Mouse (Mus musculus): ENCODE measurements around the gene Nrarp.
A peak's percentile ranks its signal among the peaks of the same experiment; 100 is the strongest.

The Nrarp gene

GRCm38 (mm10) chr2:25196172-25196954 is 15.8 kb downstream of the Nrarp start, which contains the start of gene Tor4a:
TSS of gene Tor4a (minus strand) at chr2:25196886.
- peak; percentile 15 for DNase-seq (ENCODE audit: low spot score)

GRCm38 (mm10) chr2:25197191-25197590 is 16.6 kb downstream of the Nrarp start:
- no peak for DNase-seq (ENCODE audit: low spot score)

GRCm38 (mm10) chr2:25197946-25198345 is 17.4 kb downstream of the Nrarp start:
- DNase-seq (ENCODE audit: low spot score), result no peak

- no peak for DNase-seq (ENCODE audit: low spot score)
These were observed 20.1 kb downstream of the Nrarp start for GRCm38 (mm10) chr2:25200631-25201030.

- DNase-seq (ENCODE audit: low spot score), result peak; percentile 31
These were observed 23.2 kb downstream of the Nrarp start for GRCm38 (mm10) chr2:25203631-25204214.

GRCm38 (mm10) chr2:25207593-25207992 is 27.0 kb downstream of the Nrarp start:
- no peak for DNase-seq (ENCODE audit: low spot score)

- peak; percentile 13 for DNase-seq (ENCODE audit: low spot score)
These were observed 30.1 kb downstream of the Nrarp start for GRCm38 (mm10) chr2:25210686-25211085.

GRCm38 (mm10) chr2:25211121-25211670 is 30.6 kb downstream of the Nrarp start, which contains the start of gene Nelfb:
TSS of gene Nelfb (minus strand) at chr2:25211489.
- peak; percentile 92 for DNase-seq (ENCODE audit: low spot score)

- DNase-seq (ENCODE audit: low spot score), result no peak
These were observed 32.8 kb downstream of the Nrarp start for GRCm38 (mm10) chr2:25213266-25213865.

- no peak for DNase-seq (ENCODE audit: low spot score)
These were observed 33.9 kb downstream of the Nrarp start, which contains the start of gene Stpg3 for GRCm38 (mm10) chr2:25214444-25214843. TSS of gene Stpg3 (minus strand) at chr2:25214637.

GRCm38 (mm10) chr2:25217666-25218065 is 37.1 kb downstream of the Nrarp start:
- no peak for DNase-seq (ENCODE audit: low spot score)

GRCm38 (mm10) chr2:25218445-25218844 is 37.9 kb downstream of the Nrarp start, which contains the start of gene Fam166a:
TSS of gene Fam166a (plus strand) at chr2:25218745.
- DNase-seq (ENCODE audit: low spot score), result no peak

- DNase-seq (ENCODE audit: low spot score), result no peak
These were observed 40.8 kb downstream of the Nrarp start for GRCm38 (mm10) chr2:25221331-25221772.

GRCm38 (mm10) chr2:25223681-25224491 is 43.3 kb downstream of the Nrarp start:
- no peak for DNase-seq (ENCODE audit: low spot score)

GRCm38 (mm10) chr2:25224492-25224765 is 43.9 kb downstream of the Nrarp start, which contains the start of gene Tubb4b:
TSS of gene Tubb4b (minus strand) at chr2:25224702.
- DNase-seq (ENCODE audit: low spot score), result no peak

- DNase-seq (ENCODE audit: low spot score), result peak; percentile 99
These were observed 44.5 kb downstream of the Nrarp start for GRCm38 (mm10) chr2:25224766-25225752.

- DNase-seq (ENCODE audit: low spot score), result no peak
These were observed 45.3 kb downstream of the Nrarp start for GRCm38 (mm10) chr2:25225811-25226379.

GRCm38 (mm10) chr2:25226864-25227263 is 46.3 kb downstream of the Nrarp start:
- no peak for DNase-seq (ENCODE audit: low spot score)

- DNase-seq (ENCODE audit: low spot score), result no peak
These were observed 46.8 kb downstream of the Nrarp start for GRCm38 (mm10) chr2:25227406-25227805.

- peak; percentile 93 for DNase-seq (ENCODE audit: low spot score)
These were observed 47.9 kb downstream of the Nrarp start for GRCm38 (mm10) chr2:25228431-25228889.

Measured in retina, embryonic 14.5 days (tissue).